Mouse (Mus musculus): ENCODE measurements around the gene Rybp.

Rybp gene

GRCm38 (mm10) chr6:100287334-100288015 is at the start of gene Rybp:
TSS of gene Rybp (minus strand) at chr6:100287485.
- peak; percentile 94 to 97 for DNase-seq

GRCm38 (mm10) chr6:100336591-100337148 is 49.4 kb upstream of the Rybp start:
- DNase-seq = no peak

- DNase-seq = peak; percentile 16 to 27
Observed at GRCm38 (mm10) chr6:100335506-100336144, 48.3 kb upstream of the Rybp start.

GRCm38 (mm10) chr6:100333745-100334144 is 46.5 kb upstream of the Rybp start:
- DNase-seq = no peak

- no peak for DNase-seq
Observed at GRCm38 (mm10) chr6:100332479-100332878, 45.2 kb upstream of the Rybp start.

GRCm38 (mm10) chr6:100331582-100331981 is 44.3 kb upstream of the Rybp start:
- no peak for DNase-seq

- no peak for DNase-seq
Observed at GRCm38 (mm10) chr6:100331055-100331454, 43.8 kb upstream of the Rybp start.

- peak in 1 of 2 experiments; percentile 46 for DNase-seq
Observed at GRCm38 (mm10) chr6:100329542-100329941, 42.3 kb upstream of the Rybp start.

- DNase-seq = peak; percentile 73 to 82
Observed at GRCm38 (mm10) chr6:100327050-100327449, 39.8 kb upstream of the Rybp start.

- DNase-seq = peak in 1 of 2 experiments; percentile 14
Observed at GRCm38 (mm10) chr6:100323756-100324430, 36.6 kb upstream of the Rybp start.

- DNase-seq = no peak
Observed at GRCm38 (mm10) chr6:100322561-100322960, 35.3 kb upstream of the Rybp start.

- DNase-seq = no peak
Observed at GRCm38 (mm10) chr6:100322145-100322544, 34.9 kb upstream of the Rybp start.

GRCm38 (mm10) chr6:100314201-100314600 is 26.9 kb upstream of the Rybp start:
- DNase-seq = no peak

- DNase-seq = no peak
Observed at GRCm38 (mm10) chr6:100311167-100311566, 23.9 kb upstream of the Rybp start.

GRCm38 (mm10) chr6:100304831-100305230 is 17.5 kb upstream of the Rybp start:
- DNase-seq = no peak

- no peak for DNase-seq
Observed at GRCm38 (mm10) chr6:100301410-100302108, 14.3 kb upstream of the Rybp start.

GRCm38 (mm10) chr6:100300831-100301230 is 13.5 kb upstream of the Rybp start:
- DNase-seq = no peak

- DNase-seq = no peak
Observed at GRCm38 (mm10) chr6:100298945-100299344, 11.7 kb upstream of the Rybp start.

- DNase-seq = peak in 1 of 2 experiments; percentile 10
Observed at GRCm38 (mm10) chr6:100297536-100297935, 10.3 kb upstream of the Rybp start.

GRCm38 (mm10) chr6:100292411-100292810 is 5.1 kb upstream of the Rybp start:
- DNase-seq = no peak

GRCm38 (mm10) chr6:100289058-100289457 is 1.8 kb upstream of the Rybp start:
- no peak for DNase-seq

- no peak for DNase-seq
Observed at GRCm38 (mm10) chr6:100288730-100289035, 1.4 kb upstream of the Rybp start.

Measured in lung, postnatal 4 days (tissue).